Mouse (Mus musculus) MEL (cell line): ENCODE results near the gene Cyp2d22. TPM values are rescaled to one million over a fixed set of nuclear protein-coding genes. Genes with fewer than 3 reads are reported as not detected.
A peak's percentile ranks its signal among the peaks of the same experiment; 100 is the strongest.

Experiments
- DNase-seq: peaks from one replicate; pipeline ENCODE4 v3.0.0; 2011; ENCODE audit warnings: low read depth, low spot score
- H3K27ac ChIP-seq: 2 replicates; pipeline ENCODE4 v1.5.1; 2012; ENCODE audit warnings: low read depth, mild to moderate bottlenecking, control low read depth, low read length, moderate library complexity; ENCODE audit not compliant: control insufficient read depth
- H3K27me3 ChIP-seq, 2 experiments: fragments of 150-350 bp in 1 of 2; sonication (generic) in 1 of 2; 2 replicates each; pipeline ENCODE4 v1.6.1; 2012; ENCODE audit warnings: low read length in 2 of 2, mild to moderate bottlenecking in 2 of 2, improper control_type of control experiment in 1 of 2, moderate library complexity in 1 of 2; ENCODE audit not compliant: insufficient read depth in 2 of 2, control insufficient read depth in 1 of 2
- H3K36me3 ChIP-seq, 2 experiments: 2 replicates each; pipeline ENCODE4 v1.6.1; 2012 to 2014; ENCODE audit warnings: low read length in 2 of 2, improper control_type of control experiment in 1 of 2, inconsistent platforms in 1 of 2, mild to moderate bottlenecking in 1 of 2; ENCODE audit not compliant: insufficient read depth in 2 of 2, control insufficient read depth in 1 of 2
- H3K4me1 ChIP-seq, 2 experiments: fragments of 150-350 bp in 1 of 2; sonication (generic) in 1 of 2; 2 replicates each; pipeline ENCODE4 v1.6.1; 2012; ENCODE audit warnings: low read length in 2 of 2, improper control_type of control experiment in 1 of 2, mild to moderate bottlenecking in 1 of 2; ENCODE audit not compliant: insufficient read depth in 2 of 2, control insufficient read depth in 1 of 2
- H3K4me3 ChIP-seq, 2 experiments: fragments of 150-350 bp in 1 of 2; sonication (generic) in 1 of 2; 2 replicates each; pipeline ENCODE4 v1.5.1; 2012; ENCODE audit warnings: low read depth in 2 of 2, low read length in 2 of 2, mild to moderate bottlenecking in 2 of 2, moderate library complexity in 2 of 2, control low read depth in 1 of 2, improper control_type of control experiment in 1 of 2; ENCODE audit not compliant: control insufficient read depth in 1 of 2, insufficient read depth in 1 of 2
- H3K79me2 ChIP-seq: 2 replicates; pipeline ENCODE4 v1.6.1; 2012; ENCODE audit warnings: mild to moderate bottlenecking, low read length, moderate library complexity; ENCODE audit not compliant: control insufficient read depth, poor library complexity, insufficient read depth
- H3K9ac ChIP-seq: 2 replicates; pipeline ENCODE4 v1.6.1; 2012; ENCODE audit warnings: low read depth, mild to moderate bottlenecking, control low read depth, low read length, moderate library complexity; ENCODE audit not compliant: control insufficient read depth, poor library complexity, severe bottlenecking
- H3K9me3 ChIP-seq: fragments of 150-350 bp; sonication (generic); replicated peaks from 2 replicates; pipeline ENCODE4 v1.6.1; 2012; ENCODE audit warnings: mild to moderate bottlenecking, low read length, improper control_type of control experiment, moderate library complexity; ENCODE audit not compliant: insufficient read depth
- CTCF ChIP-seq, 3 experiments: IDR thresholded peaks in 2 of 3; conservative IDR thresholded peaks in 1 of 3; 2 replicates each; pipeline ENCODE4 v1.5.1; 2011 to 2012; ENCODE audit warnings: low read length in 3 of 3, low read depth in 2 of 3, mild to moderate bottlenecking in 2 of 3, improper control_type of control experiment in 1 of 3, inconsistent platforms in 1 of 3, mixed read lengths in 1 of 3, moderate library complexity in 1 of 3; ENCODE audit not compliant: control insufficient read depth in 1 of 3, insufficient read depth in 1 of 3, poor library complexity in 1 of 3, severe bottlenecking in 1 of 3
- ETS1 ChIP-seq: IDR thresholded peaks from 2 replicates; pipeline ENCODE4 v1.6.1; 2012; ENCODE audit warnings: low read depth, mild to moderate bottlenecking, inconsistent platforms, low read length, improper control_type of control experiment, moderate library complexity
- GATA1 ChIP-seq: IDR thresholded peaks from 2 replicates; pipeline ENCODE4 v1.6.1; 2011; ENCODE audit warnings: low read depth, low read length, improper control_type of control experiment
- KAT2A ChIP-seq: conservative IDR thresholded peaks from 2 replicates; pipeline ENCODE4 v1.6.1; 2012; ENCODE audit warnings: low read depth, low read length, improper control_type of control experiment, inconsistent platforms
- MYB ChIP-seq: IDR thresholded peaks from 2 replicates; pipeline ENCODE4 v1.6.1; 2011; ENCODE audit warnings: mild to moderate bottlenecking, low read depth, low read length, improper control_type of control experiment
- MYC ChIP-seq: IDR thresholded peaks from 2 replicates; pipeline ENCODE4 v1.6.1; 2011; ENCODE audit warnings: low read depth, mild to moderate bottlenecking, low read length, improper control_type of control experiment, moderate library complexity
- NRF1 ChIP-seq: IDR thresholded peaks from 2 replicates; pipeline ENCODE4 v1.6.1; 2014; ENCODE audit warnings: low read depth, mild to moderate bottlenecking, inconsistent platforms, low read length, improper control_type of control experiment, moderate library complexity; ENCODE audit not compliant: poor library complexity, insufficient read depth, severe bottlenecking
- POLR2A ChIP-seq, 2 experiments: IDR thresholded peaks; 2 replicates each; pipeline ENCODE4 v1.6.1; 2011 to 2012; ENCODE audit warnings: low read length in 2 of 2, mild to moderate bottlenecking in 2 of 2, control low read depth in 1 of 2, improper control_type of control experiment in 1 of 2, low read depth in 1 of 2, moderate library complexity in 1 of 2; ENCODE audit not compliant: control insufficient read depth in 1 of 2, insufficient read depth in 1 of 2, poor library complexity in 1 of 2
- SMC3 ChIP-seq: IDR thresholded peaks from 2 replicates; pipeline ENCODE4 v1.6.1; 2011; ENCODE audit warnings: low read depth, low read length, improper control_type of control experiment
- TAL1 ChIP-seq: IDR thresholded peaks from 2 replicates; pipeline ENCODE4 v1.6.1; 2012; ENCODE audit warnings: mild to moderate bottlenecking, inconsistent platforms, low read length, moderate library complexity, mixed read lengths
- TBP ChIP-seq: IDR thresholded peaks from 2 replicates; pipeline ENCODE4 v1.8.0; 2011; ENCODE audit warnings: low read depth, low read length, improper control_type of control experiment
- TCF12 ChIP-seq: IDR thresholded peaks from 2 replicates; pipeline ENCODE4 v1.6.1; 2014; ENCODE audit warnings: low read depth, mild to moderate bottlenecking, inconsistent platforms, low read length, improper control_type of control experiment, moderate library complexity
- USF1 ChIP-seq: IDR thresholded peaks from 2 replicates; pipeline ENCODE4 v1.6.1; 2014; ENCODE audit warnings: low read depth, mild to moderate bottlenecking, inconsistent platforms, low read length, improper control_type of control experiment, moderate library complexity
- USF2 ChIP-seq, 2 experiments: IDR thresholded peaks; 2 replicates each; pipeline ENCODE4 v1.6.1; 2011 to 2012; ENCODE audit warnings: improper control_type of control experiment in 2 of 2, low read length in 2 of 2, borderline replicate concordance in 1 of 2, inconsistent platforms in 1 of 2, low read depth in 1 of 2, mild to moderate bottlenecking in 1 of 2; ENCODE audit not compliant: insufficient read depth in 1 of 2
- ZC3H11A ChIP-seq: IDR thresholded peaks from 2 replicates; pipeline ENCODE4 v1.6.1; 2012; ENCODE audit warnings: low read depth, mild to moderate bottlenecking, inconsistent platforms, low read length, improper control_type of control experiment
- ZMIZ1 ChIP-seq: IDR thresholded peaks from 2 replicates; pipeline ENCODE4 v1.6.1; 2012; ENCODE audit warnings: low read depth, mild to moderate bottlenecking, inconsistent platforms, low read length, improper control_type of control experiment, moderate library complexity
- polyA plus RNA-seq, 2 experiments: library from polyadenylated mRNA; stranded (reverse) in 1 of 2; unstranded in 1 of 2; fragments of >175 nt in 1 of 2; fragments of >200 nt in 1 of 2; gene quantifications; 2 replicates each; pipeline versions ENCODE4 v1.2.1 to v1.2.4; 2012; ENCODE audit warnings: low replicate concordance in 2 of 2, low read depth in 1 of 2; ENCODE audit not compliant: insufficient read length in 2 of 2, insufficient read depth in 1 of 2, missing spikeins in 1 of 2
- total RNA-seq: library from RNA; depleted of rRNA; stranded (reverse); fragments of 300-350 nt; gene quantifications from 2 replicates; pipeline ENCODE4 v1.2.3, GENCODE M21; 2012

The Cyp2d22 gene
- total and polyA plus RNA-seq, 3 experiments = 0.10 TPM; not detected in 2

- peak; percentile 19 for DNase-seq
- Histone ChIP-seq H3K27me3 (no peaks in the 10 kb centered on the region), H3K27ac (no peak overlapping the region), H3K4me3 (no peak overlapping the region), H3K4me1 (peaks cover 12 to 63% of the 10 kb centered on the region in 2 experiments), H3K79me2 (peaks cover 42% of the 10 kb centered on the region), H3K9ac (no peak overlapping the region), H3K9me3 (no peaks in the 10 kb centered on the region), H3K36me3 (peaks cover 0 to 54% of the 10 kb centered on the region in 2 experiments; a peak in 2 of 4 replicates)
- no peak for TF ChIP-seq TCF12
- TF ChIP-seq POLR2A (IDR thresholded peaks at IDR 0.05; ENCODE audit: control insufficient read depth in 1 of 2, insufficient read depth in 1 of 2, low read depth in 1 of 2, low read length in 2 of 2, poor library complexity in 1 of 2) = no peak; a peak in 1 of 4 replicates
- no peak for TF ChIP-seq NRF1
- TF ChIP-seq ZMIZ1 = peak; percentile 56; the same call in 1 of the 2 replicates
- TF ChIP-seq TAL1 = peak; percentile 29; the same call in 1 of the 2 replicates
- TF ChIP-seq MYB = no peak
- no peak for TF ChIP-seq TBP
- no peak for TF ChIP-seq USF2 (IDR thresholded peaks at IDR 0.05; ENCODE audit: borderline replicate concordance in 1 of 2, insufficient read depth in 1 of 2, low read depth in 1 of 2, low read length in 2 of 2)
- no peak for TF ChIP-seq KAT2A
These were observed 31.6 kb downstream of the Cyp2d22 start for GRCm38 (mm10) chr15:82348258-82348998.

DNA sequence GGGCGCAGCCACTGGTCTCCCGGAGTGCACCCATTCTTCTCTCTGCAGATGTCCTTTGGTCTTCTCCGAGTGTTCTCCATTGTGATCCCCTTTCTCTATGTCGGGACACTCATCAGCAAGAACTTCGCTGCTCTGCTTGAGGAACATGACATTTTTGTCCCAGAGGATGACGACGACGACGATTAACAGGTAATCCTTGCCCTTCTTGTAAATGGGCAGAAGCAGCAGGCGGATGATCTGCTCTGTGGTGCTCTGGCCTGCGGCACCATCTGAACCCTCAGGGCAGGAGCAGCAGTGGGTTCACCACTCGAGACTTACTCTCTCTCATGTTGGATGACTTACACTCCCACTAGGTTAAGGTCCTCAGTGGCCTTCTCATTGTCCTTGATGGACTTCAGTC, 32.2 kb downstream of the Cyp2d22 start:
- DNase-seq = peak; percentile 9
- no peak overlapping the region; a peak in 1 of 4 replicates for H3K4me3 ChIP-seq
- H3K9ac ChIP-seq = peak overlapping the region; percentile 73; the same call in 1 of the 2 replicates
- H3K79me2 ChIP-seq = peaks cover 42% of the 10 kb centered on the region
- peak overlapping the region; percentile 87; the same call in 1 of the 2 replicates for H3K27ac ChIP-seq
- peaks cover 15 to 65% of the 10 kb centered on the region in 2 experiments for H3K4me1 ChIP-seq
- TF ChIP-seq ETS1 (no peak), SMC3 (no peak), USF2 (IDR thresholded peaks at IDR 0.05; ENCODE audit: borderline replicate concordance in 1 of 2, insufficient read depth in 1 of 2, low read depth in 1 of 2, low read length in 2 of 2) (no peak), GATA1 (no peak), KAT2A (no peak), ZC3H11A (no peak), USF1 (no peak), MYB (no peak), CTCF (IDR thresholded peaks at IDR 0.05 in 2 of 3, conservative IDR thresholded peaks at IDR 0.05 in 1 of 3; ENCODE audit: control insufficient read depth in 1 of 3, insufficient read depth in 1 of 3, low read depth in 2 of 3, low read length in 3 of 3, poor library complexity in 1 of 3, severe bottlenecking in 1 of 3) (no peak), MYC (no peak)
- TF ChIP-seq, all 39 proteins: peak for 0
- no peaks in the 10 kb centered on the region for H3K9me3 ChIP-seq
- peaks cover 0 to 57% of the 10 kb centered on the region in 2 experiments; a peak in 2 of 4 replicates for H3K36me3 ChIP-seq
- H3K27me3 ChIP-seq = no peaks in the 10 kb centered on the region
